Mouse (Mus musculus) embryonic facial prominence, embryonic 13.5 days (tissue): ENCODE data around the gene Grap2. TPM values are rescaled to one million over a fixed set of nuclear protein-coding genes. Genes with fewer than 3 reads are reported as not detected.
"Not testable (repeated sequence)": the region's sequence is repeated elsewhere in the genome, so short reads cannot be mapped to it uniquely, and the experiment has no call there.

ENCODE experiments used
- ATAC-seq: fragments of 200-750 bp; cut with Nextera tagmentation; 2 replicates; pipeline ENCODE4 v1.8.0; 2017; ENCODE audit warnings: low read depth; ENCODE audit not compliant: insufficient number of reproducible peaks, insufficient read depth, low FRiP score, low TSS enrichment
- H3K27ac ChIP-seq: fragments of 300-500 bp; sonication (generic); 2 replicates; pipeline ENCODE4 v1.5.1; 2015; ENCODE audit warnings: moderate library complexity, mild to moderate bottlenecking, inconsistent platforms
- H3K27me3 ChIP-seq: fragments of 300-500 bp; sonication (generic); 2 replicates; pipeline ENCODE4 v1.6.1; 2015; ENCODE audit warnings: mild to moderate bottlenecking, inconsistent platforms
- H3K36me3 ChIP-seq: fragments of 300-500 bp; sonication (generic); 2 replicates; pipeline ENCODE4 v1.6.1; 2015; ENCODE audit warnings: mild to moderate bottlenecking, inconsistent platforms
- H3K4me1 ChIP-seq: fragments of 300-500 bp; sonication (generic); 2 replicates; pipeline ENCODE4 v1.6.1; 2015; ENCODE audit warnings: inconsistent platforms
- H3K4me2 ChIP-seq: fragments of 300-500 bp; sonication (generic); 2 replicates; pipeline ENCODE4 v1.6.1; 2015; ENCODE audit warnings: moderate library complexity, mild to moderate bottlenecking, inconsistent platforms
- H3K4me3 ChIP-seq: fragments of 300-500 bp; sonication (generic); 2 replicates; pipeline ENCODE4 v1.5.1; 2015; ENCODE audit warnings: mild to moderate bottlenecking, inconsistent platforms
- H3K9ac ChIP-seq: fragments of 300-500 bp; sonication (generic); 2 replicates; pipeline ENCODE4 v1.6.1; 2015; ENCODE audit warnings: mild to moderate bottlenecking, inconsistent platforms
- H3K9me3 ChIP-seq: fragments of 300-500 bp; sonication (generic); 2 replicates; pipeline ENCODE4 v1.6.1; 2016; ENCODE audit warnings: inconsistent platforms
- WGBS: fragments of 180-500 bp; shearing (Covaris S2); methylation state at CpG from one replicate; pipeline ENCODE4 v1.1.7; 2015; ENCODE audit warnings: mixed read lengths; 5-methylcytosine and 5-hydroxymethylcytosine counted together
- polyA plus RNA-seq: library from polyadenylated mRNA; unstranded; fragments of >200 nt; fragmentation: Nextera tagmentation; extraction: Ambion mirVana; gene quantifications from 2 replicates; pipeline ENCODE4 v1.2.1, GENCODE M21; 2015

Grap2 gene
- polyA plus RNA-seq, 1 experiment from 2014 or later, result 1.2 TPM

- not testable (repeated sequence) for H3K4me1 ChIP-seq, H3K4me3 ChIP-seq, H3K36me3 ChIP-seq, ATAC-seq, H3K9ac ChIP-seq, H3K9me3 ChIP-seq, H3K4me2 ChIP-seq, H3K27ac ChIP-seq
- peaks cover 42% of the 10 kb centered on the region for H3K27me3 ChIP-seq
- 87% methylated on average over 1 of the region's 1 CpGs for WGBS
These were observed 8.2 kb downstream of the Grap2 start for GRCm38 (mm10) chr15:80580585-80580984.

- WGBS, result 63% methylated on average over 20 of the region's 20 CpGs
- no peak overlapping the region for H3K27ac ChIP-seq
- H3K9ac ChIP-seq, result no peak overlapping the region
These were observed 10.4 kb downstream of the Grap2 start for GRCm38 (mm10) chr15:80582581-80583495.

GRCm38 (mm10) chr15:80586296-80586695 lies 13.9 kb downstream of the Grap2 start:
- Histone ChIP-seq H3K4me3 (no peak overlapping the region), H3K36me3 (no peaks in the 10 kb centered on the region), H3K27ac (no peak overlapping the region), H3K9me3 (no peaks in the 10 kb centered on the region), H3K9ac (no peak overlapping the region), H3K27me3 (0 out of 2 replicates have a peak, but pooled peaks cover 3% of the 10 kb centered on the region), H3K4me2 (no peak overlapping the region), H3K4me1 (peaks cover 11% of the 10 kb centered on the region)
- WGBS, result 37% methylated on average over 4 of the region's 4 CpGs
- no peak for ATAC-seq

More at GRCm38 (mm10) chr15:80582581-80583495, 10.4 kb downstream of the Grap2 start:
- Histone ChIP-seq H3K4me3 (no peak overlapping the region), H3K4me2 (no peak overlapping the region), H3K9me3 (no peaks in the 10 kb centered on the region), H3K27me3 (peaks cover 20% of the 10 kb centered on the region), H3K4me1 (peaks cover 11% of the 10 kb centered on the region), H3K36me3 (no peaks in the 10 kb centered on the region)
- ATAC-seq, result no peak

- ATAC-seq, result no peak
- Histone ChIP-seq H3K36me3 (no peaks in the 10 kb centered on the region), H3K4me3 (no peak overlapping the region), H3K9me3 (no peaks in the 10 kb centered on the region), H3K4me2 (no peak overlapping the region), H3K4me1 (peaks cover 21% of the 10 kb centered on the region), H3K27ac (no peak overlapping the region), H3K27me3 (0 out of 2 replicates have a peak, but pooled peaks cover 3% of the 10 kb centered on the region), H3K9ac (no peak overlapping the region)
- 89% methylated on average over 5 of the region's 5 CpGs for WGBS
These were observed 18.2 kb downstream of the Grap2 start for GRCm38 (mm10) chr15:80590641-80591040.

GRCm38 (mm10) chr15:80592737-80593136 lies 20.3 kb downstream of the Grap2 start:
- Histone ChIP-seq H3K27ac (no peak overlapping the region), H3K27me3 (0 out of 2 replicates have a peak, but pooled peaks cover 3% of the 10 kb centered on the region), H3K9ac (no peak overlapping the region), H3K36me3 (no peaks in the 10 kb centered on the region), H3K9me3 (no peaks in the 10 kb centered on the region), H3K4me2 (no peak overlapping the region), H3K4me3 (no peak overlapping the region), H3K4me1 (peaks cover 19% of the 10 kb centered on the region)
- whole genome bisulfite sequencing, result 65% methylated on average over 6 of the region's 6 CpGs
- no peak for ATAC-seq

- whole genome bisulfite sequencing, result 71% methylated on average over 5 of the region's 5 CpGs
These were observed 21.5 kb downstream of the Grap2 start for GRCm38 (mm10) chr15:80593877-80594276.

GRCm38 (mm10) chr15:80598750-80599149 lies 26.4 kb downstream of the Grap2 start:
- no peak overlapping the region for H3K9ac ChIP-seq
- H3K4me3 ChIP-seq, result no peak overlapping the region
- no peaks in the 10 kb centered on the region for H3K27me3 ChIP-seq
- H3K36me3 ChIP-seq, result no peaks in the 10 kb centered on the region
- peaks cover 42% of the 10 kb centered on the region for H3K4me1 ChIP-seq
- H3K27ac ChIP-seq, result no peak overlapping the region
- H3K9me3 ChIP-seq, result no peaks in the 10 kb centered on the region
- WGBS, result 48% methylated on average over 12 of the region's 12 CpGs
- no peak for ATAC-seq
- no peak overlapping the region for H3K4me2 ChIP-seq

More at GRCm38 (mm10) chr15:80593877-80594276, 21.5 kb downstream of the Grap2 start:
- ATAC-seq, result no peak
- H3K4me2 ChIP-seq, result no peak overlapping the region
- no peak overlapping the region for H3K27ac ChIP-seq
- no peaks in the 10 kb centered on the region for H3K36me3 ChIP-seq
- no peaks in the 10 kb centered on the region for H3K27me3 ChIP-seq
- H3K4me3 ChIP-seq, result no peak overlapping the region
- H3K4me1 ChIP-seq, result peaks cover 25% of the 10 kb centered on the region
- no peak overlapping the region for H3K9ac ChIP-seq
- no peaks in the 10 kb centered on the region for H3K9me3 ChIP-seq

GRCm38 (mm10) chr15:80599213-80599750 lies 26.9 kb downstream of the Grap2 start:
- no peak overlapping the region for H3K4me3 ChIP-seq
- no peaks in the 10 kb centered on the region for H3K27me3 ChIP-seq
- no peak overlapping the region for H3K9ac ChIP-seq
- H3K4me2 ChIP-seq, result no peak overlapping the region
- H3K4me1 ChIP-seq, result peaks cover 37% of the 10 kb centered on the region
- WGBS, result 52% methylated on average over 16 of the region's 16 CpGs
- no peak overlapping the region for H3K27ac ChIP-seq
- peaks cover 4% of the 10 kb centered on the region; the same call in 1 of the 2 replicates for H3K9me3 ChIP-seq
- ATAC-seq, result no peak
- no peaks in the 10 kb centered on the region for H3K36me3 ChIP-seq

GRCm38 (mm10) chr15:80599843-80600242 lies 27.4 kb downstream of the Grap2 start:
- H3K9ac ChIP-seq, result no peak overlapping the region
- H3K4me3 ChIP-seq, result no peak overlapping the region
- no peaks in the 10 kb centered on the region for H3K27me3 ChIP-seq
- H3K36me3 ChIP-seq, result no peaks in the 10 kb centered on the region
- peaks cover 6% of the 10 kb centered on the region; the same call in 1 of the 2 replicates for H3K9me3 ChIP-seq
- peaks cover 37% of the 10 kb centered on the region for H3K4me1 ChIP-seq
- ATAC-seq, result no peak
- WGBS, result 83% methylated on average over 4 of the region's 4 CpGs
- no peak overlapping the region for H3K27ac ChIP-seq
- no peak overlapping the region for H3K4me2 ChIP-seq

- Histone ChIP-seq H3K36me3 (no peaks in the 10 kb centered on the region), H3K4me1 (peaks cover 24% of the 10 kb centered on the region), H3K27ac (no peak overlapping the region), H3K9me3 (peaks cover 6% of the 10 kb centered on the region; the same call in 1 of the 2 replicates), H3K9ac (no peak overlapping the region), H3K27me3 (no peaks in the 10 kb centered on the region), H3K4me3 (no peak overlapping the region), H3K4me2 (no peak overlapping the region)
- ATAC-seq, result no peak
- WGBS, result 44% methylated on average over 7 of the region's 7 CpGs
These were observed 29.1 kb downstream of the Grap2 start for GRCm38 (mm10) chr15:80601456-80601855.

- Histone ChIP-seq H3K9ac (no peak overlapping the region), H3K9me3 (peaks cover 6% of the 10 kb centered on the region; the same call in 1 of the 2 replicates), H3K4me1 (peaks cover 24% of the 10 kb centered on the region), H3K36me3 (no peaks in the 10 kb centered on the region), H3K27me3 (no peaks in the 10 kb centered on the region), H3K4me3 (no peak overlapping the region), H3K27ac (no peak overlapping the region), H3K4me2 (no peak overlapping the region)
- 43% methylated on average over 7 of the region's 7 CpGs for WGBS
- no peak for ATAC-seq
These were observed 30.1 kb downstream of the Grap2 start for GRCm38 (mm10) chr15:80602487-80602886.

GRCm38 (mm10) chr15:80604026-80604425 lies 31.6 kb downstream of the Grap2 start:
- Histone ChIP-seq H3K4me3 (no peak overlapping the region), H3K4me2 (no peak overlapping the region), H3K27ac (no peak overlapping the region), H3K36me3 (no peaks in the 10 kb centered on the region), H3K9me3 (peaks cover 6% of the 10 kb centered on the region; the same call in 1 of the 2 replicates), H3K4me1 (peaks cover 15% of the 10 kb centered on the region), H3K9ac (no peak overlapping the region), H3K27me3 (no peaks in the 10 kb centered on the region)
- no peak for ATAC-seq
- 82% methylated on average over 6 of the region's 6 CpGs for WGBS
